Mouse (Mus musculus) forebrain, postnatal 0 days (tissue): ENCODE results near the gene Ankrd61. TPM values are rescaled to one million over a fixed set of nuclear protein-coding genes. Genes with fewer than 3 reads are reported as not detected.

ENCODE experiments used
- ATAC-seq: fragments of 200-750 bp; cut with Nextera tagmentation; 2 replicates; pipeline ENCODE4 v1.8.0; 2017; ENCODE audit warnings: mild to moderate bottlenecking, moderate library complexity
- DNase-seq: peaks from one replicate; pipeline ENCODE4 v3.0.0-alpha.2; 2015
- H3K27ac ChIP-seq: fragments of 300-500 bp; sonication (generic); 2 replicates; pipeline ENCODE4 v1.5.1; 2014; ENCODE audit warnings: low read depth, mild to moderate bottlenecking, antibody characterized with exemption, low read length, moderate library complexity, mixed read lengths
- H3K27me3 ChIP-seq: fragments of 300-500 bp; sonication (generic); 2 replicates; pipeline ENCODE4 v1.6.1; 2014; ENCODE audit warnings: mild to moderate bottlenecking, low read length, mixed read lengths; ENCODE audit not compliant: insufficient read depth
- H3K36me3 ChIP-seq: fragments of 300-500 bp; sonication (generic); 2 replicates; pipeline ENCODE4 v1.6.1; 2014; ENCODE audit warnings: mild to moderate bottlenecking, moderate library complexity; ENCODE audit not compliant: insufficient read depth
- H3K4me1 ChIP-seq: fragments of 300-500 bp; sonication (generic); 2 replicates; pipeline ENCODE4 v1.6.1; 2014; ENCODE audit warnings: antibody characterized with exemption; ENCODE audit not compliant: insufficient read depth
- H3K4me2 ChIP-seq: fragments of 300-500 bp; sonication (generic); 2 replicates; pipeline ENCODE4 v1.6.1; 2014; ENCODE audit warnings: low read depth, mild to moderate bottlenecking, moderate library complexity
- H3K4me3 ChIP-seq: fragments of 300-500 bp; sonication (generic); 2 replicates; pipeline ENCODE4 v1.5.1; 2014; ENCODE audit warnings: low read depth, low read length, mixed read lengths
- H3K9ac ChIP-seq: fragments of 300-500 bp; sonication (generic); 2 replicates; pipeline ENCODE4 v1.6.1; 2014; ENCODE audit warnings: mild to moderate bottlenecking
- H3K9me3 ChIP-seq: fragments of 300-500 bp; sonication (generic); 2 replicates; pipeline ENCODE4 v1.6.1; 2016; ENCODE audit warnings: low read length
- CTCF ChIP-seq: sonication (generic); IDR thresholded peaks from 2 replicates; pipeline ENCODE4 v1.5.1; 2016; ENCODE audit warnings: antibody characterized with exemption, control low read depth, low read depth
- WGBS: fragments of 180-500 bp; shearing (Covaris S2); extraction: QIAGEN DNeasy Blood & Tissue Kit; methylation state at CpG from one replicate; pipeline ENCODE4 v1.1.7; 2014; 5-methylcytosine and 5-hydroxymethylcytosine counted together
- polyA plus RNA-seq: library from polyadenylated mRNA; unstranded; fragments of >200 nt; fragmentation: Nextera tagmentation; extraction: Ambion mirVana; gene quantifications from 2 replicates; pipeline ENCODE4 v1.2.1, GENCODE M21; 2015
- total RNA-seq: library from RNA; depleted of rRNA; stranded (reverse); fragments of >200 nt; gene quantifications from 2 replicates; pipeline ENCODE4 v1.2.3, GENCODE M21; 2014

The Ankrd61 gene
- total and polyA plus RNA-seq, 2 experiments from 2014 or later = 0.13 TPM; not detected in 1

GRCm38 (mm10) chr5:143932831-143933230, 35.3 kb upstream of the Ankrd61 start, which contains the start of gene Rsph10b:
TSS of gene Rsph10b (plus strand) at chr5:143933035.
- H3K36me3 ChIP-seq = peaks cover 39% of the 10 kb centered on the region
- H3K27ac ChIP-seq = no peak within 1 kb of the TSS
- no peak for TF ChIP-seq CTCF
- H3K4me2 ChIP-seq = peak within 1 kb of the TSS; percentile 29
- H3K9ac ChIP-seq = no peak within 1 kb of the TSS
- no peaks in the 10 kb centered on the region for H3K27me3 ChIP-seq
- WGBS = 15% methylated on average over 8 of the region's 8 CpGs
- no peak for DNase-seq
- ATAC-seq = peak; percentile 59
- H3K9me3 ChIP-seq = no peaks in the 10 kb centered on the region
- H3K4me1 ChIP-seq = no peaks in the 10 kb centered on the region
- 0 out of 2 replicates have a peak within 1 kb of the TSS, but pooled peaks have one; percentile 8 for H3K4me3 ChIP-seq

GRCm38 (mm10) chr5:143931863-143932580, 34.5 kb upstream of the Ankrd61 start:
- Histone ChIP-seq H3K9ac (no peak overlapping the region), H3K4me3 (no peak overlapping the region), H3K4me1 (no peaks in the 10 kb centered on the region), H3K27ac (no peak overlapping the region), H3K27me3 (no peaks in the 10 kb centered on the region), H3K36me3 (peaks cover 39% of the 10 kb centered on the region), H3K4me2 (no peak overlapping the region), H3K9me3 (no peaks in the 10 kb centered on the region)
- no peak for ATAC-seq
- no peak for DNase-seq
- no peak for TF ChIP-seq CTCF
- WGBS = 90% methylated on average over 6 of the region's 6 CpGs

GRCm38 (mm10) chr5:143930656-143931055, 33.2 kb upstream of the Ankrd61 start:
- H3K27ac ChIP-seq = no peak overlapping the region
- DNase-seq (no peak), ATAC-seq (no peak)
- no peaks in the 10 kb centered on the region for H3K9me3 ChIP-seq
- no peak overlapping the region for H3K4me3 ChIP-seq
- peaks cover 52% of the 10 kb centered on the region for H3K36me3 ChIP-seq
- no peak for TF ChIP-seq CTCF
- no peaks in the 10 kb centered on the region for H3K27me3 ChIP-seq
- no peak overlapping the region for H3K9ac ChIP-seq
- WGBS = 96% methylated on average over 12 of the region's 12 CpGs
- no peaks in the 10 kb centered on the region for H3K4me1 ChIP-seq
- no peak overlapping the region for H3K4me2 ChIP-seq

- H3K36me3 ChIP-seq = peaks cover 66% of the 10 kb centered on the region
- no peaks in the 10 kb centered on the region for H3K9me3 ChIP-seq
- no peak overlapping the region for H3K9ac ChIP-seq
- no peaks in the 10 kb centered on the region for H3K4me1 ChIP-seq
- H3K27me3 ChIP-seq = no peaks in the 10 kb centered on the region
- no peak overlapping the region for H3K4me2 ChIP-seq
- TF ChIP-seq CTCF = no peak
- no peak overlapping the region for H3K27ac ChIP-seq
- ATAC-seq (no peak), DNase-seq (no peak)
- H3K4me3 ChIP-seq = no peak overlapping the region
- WGBS = 93% methylated on average over 4 of the region's 4 CpGs
These were observed 31.8 kb upstream of the Ankrd61 start for GRCm38 (mm10) chr5:143929291-143929690.

GRCm38 (mm10) chr5:143927875-143928274, 30.4 kb upstream of the Ankrd61 start, which contains the start of gene Gm42421:
TSS of gene Gm42421 (plus strand) at chr5:143928175.
- no peaks in the 10 kb centered on the region for H3K4me1 ChIP-seq
- DNase-seq = no peak
- no peak within 1 kb of the TSS for H3K4me3 ChIP-seq
- no peaks in the 10 kb centered on the region for H3K9me3 ChIP-seq
- no peak for ATAC-seq
- peaks cover 76% of the 10 kb centered on the region for H3K36me3 ChIP-seq
- WGBS = 96% methylated on average over 8 of the region's 8 CpGs
- no peaks in the 10 kb centered on the region for H3K27me3 ChIP-seq
- H3K9ac ChIP-seq = no peak within 1 kb of the TSS
- no peak within 1 kb of the TSS for H3K27ac ChIP-seq
- H3K4me2 ChIP-seq = no peak within 1 kb of the TSS
- TF ChIP-seq CTCF = no peak

GRCm38 (mm10) chr5:143924781-143925452, 27.4 kb upstream of the Ankrd61 start:
- no peak overlapping the region for H3K4me3 ChIP-seq
- no peak for DNase-seq
- H3K9me3 ChIP-seq = no peaks in the 10 kb centered on the region
- 94% methylated on average over 6 of the region's 6 CpGs for WGBS
- H3K4me2 ChIP-seq = no peak overlapping the region
- no peak for TF ChIP-seq CTCF
- H3K27me3 ChIP-seq = no peaks in the 10 kb centered on the region
- no peaks in the 10 kb centered on the region for H3K4me1 ChIP-seq
- no peak for ATAC-seq
- no peak overlapping the region for H3K27ac ChIP-seq
- H3K36me3 ChIP-seq = peaks cover 79% of the 10 kb centered on the region
- no peak overlapping the region for H3K9ac ChIP-seq

GRCm38 (mm10) chr5:143918120-143918519, 20.6 kb upstream of the Ankrd61 start:
- Histone ChIP-seq H3K27ac (no peak overlapping the region), H3K27me3 (no peaks in the 10 kb centered on the region), H3K4me3 (no peak overlapping the region), H3K4me2 (no peak overlapping the region), H3K36me3 (peaks cover 63% of the 10 kb centered on the region), H3K9me3 (no peaks in the 10 kb centered on the region), H3K9ac (no peak overlapping the region), H3K4me1 (no peaks in the 10 kb centered on the region)
- WGBS = 97% methylated on average over 3 of the region's 3 CpGs
- no peak for ATAC-seq
- DNase-seq = no peak
- TF ChIP-seq CTCF = no peak
